Mouse (Mus musculus): Measurements from ENCODE around the gene Gpr161. TPM values are rescaled to one million over a fixed set of nuclear protein-coding genes. Genes with fewer than 3 reads are reported as not detected.

Gene Gpr161
- under 1 TPM in 1 of 2 experiments, not detected in 1; 0.13 TPM for total RNA-seq (2023)

DNA sequence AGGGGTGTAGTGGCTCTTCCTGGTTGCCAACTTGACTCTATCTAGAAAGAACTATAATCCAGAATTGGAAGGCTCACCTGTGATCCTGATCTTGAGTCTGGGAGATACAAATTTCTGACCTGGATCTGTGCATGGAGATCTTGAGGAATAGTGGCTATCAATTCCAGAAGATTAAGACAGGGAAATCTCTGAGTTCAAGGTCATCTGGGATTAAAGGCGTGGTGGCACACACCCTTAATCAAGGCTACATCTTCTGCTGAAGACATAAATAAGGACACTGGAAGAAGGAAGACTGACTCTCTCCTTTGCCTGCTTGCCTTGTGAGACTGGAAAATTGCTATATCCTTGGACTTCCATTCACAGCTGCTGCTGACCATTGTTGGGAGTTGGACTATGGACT lies at the start of gene Gpr161:
Gpr161 (plus strand) TSS at position 301 of the 400 bp plus-strand sequence.

Other genes with a start within 250 kb of the Gpr161 start
- under 1 TPM; 0.31 to 0.67 TPM for gene Tbx19, start 135.0 kb upstream of the Gpr161 start, total RNA-seq (2023)
- 10 to 100 TPM; 55.5 to 56.0 TPM for gene Sft2d2, start 101.4 kb upstream of the Gpr161 start, total RNA-seq (2023)
- gene Tiprl, start 58.8 kb upstream of the Gpr161 start, total RNA-seq (2023): 10 to 100 TPM; 29.7 to 38.1 TPM
- gene Dcaf6, start 164.7 kb downstream of the Gpr161 start, total RNA-seq (2023): 10 to 100 TPM; 27.8 to 36.4 TPM
- gene Mpc2, start 164.8 kb downstream of the Gpr161 start, total RNA-seq (2023): 10 to 100 TPM; 63.1 to 67.9 TPM
- gene Adcy10, start 189.4 kb downstream of the Gpr161 start, total RNA-seq (2023): under 1 TPM; 0.75 to 0.98 TPM

Measured in neutrophil, adult 59 days (primary cell).